Mouse (Mus musculus) spleen, adult 2 months (tissue): ENCODE measurements at regions not wholly inside any gene's neighbourhood (a gene's known extent, or its start where the extent isn't known, plus 50 kb on each side); places are given as distances from the start of the nearest gene placed in this dataset.

Source experiments
- DNase-seq, 2 experiments: peaks; one replicate each; pipeline versions ENCODE4 v3.0.0 to v3.0.0-alpha.2; 2012 to 2021; ENCODE audit warnings: low spot score in 2 of 2, low read depth in 1 of 2
- H3K27ac ChIP-seq: fragments of 200-500 bp; 2 replicates; pipeline ENCODE4 v1.5.1; 2012; ENCODE audit warnings: low read length, inconsistent platforms; ENCODE audit not compliant: insufficient read depth
- H3K27me3 ChIP-seq: fragments of 200-500 bp; 2 replicates; pipeline ENCODE4 v1.6.1; 2012; ENCODE audit warnings: mild to moderate bottlenecking, moderate library complexity, low read length, inconsistent platforms; ENCODE audit not compliant: control insufficient read depth, insufficient read depth
- H3K36me3 ChIP-seq: fragments of 200-500 bp; 2 replicates; pipeline ENCODE4 v1.6.1; 2012; ENCODE audit warnings: mild to moderate bottlenecking, low read length, inconsistent platforms; ENCODE audit not compliant: control insufficient read depth, insufficient read depth
- H3K4me1 ChIP-seq: fragments of 200-500 bp; 2 replicates; pipeline ENCODE4 v1.6.1; 2011; ENCODE audit warnings: inconsistent platforms; ENCODE audit not compliant: control insufficient read depth, insufficient read depth, insufficient read length
- H3K4me3 ChIP-seq: fragments of 200-500 bp; 2 replicates; pipeline ENCODE4 v1.5.1; 2011; ENCODE audit warnings: mild to moderate bottlenecking, inconsistent platforms; ENCODE audit not compliant: insufficient read depth, insufficient read length; ENCODE audit errors: extremely low read depth
- CTCF ChIP-seq: fragments of 200-500 bp; IDR thresholded peaks from 2 replicates; pipeline ENCODE4 v1.5.1; 2011; ENCODE audit warnings: mild to moderate bottlenecking, inconsistent platforms; ENCODE audit not compliant: insufficient read depth, insufficient read length, insufficient replicate concordance; ENCODE audit errors: extremely low read depth
- POLR2A ChIP-seq: fragments of 200-500 bp; IDR thresholded peaks from 2 replicates; pipeline ENCODE4 v1.6.1; 2011; ENCODE audit warnings: low read depth, low read length, inconsistent platforms
- WGBS: fragments of 180-500 bp; shearing (Covaris S2); methylation state at CpG from one replicate; pipeline ENCODE4 v1.1.7; 2018; 5-methylcytosine and 5-hydroxymethylcytosine counted together

GRCm38 (mm10) chrX:99291965-99292364, 156.0 kb downstream of the Efnb1 start:
- Histone ChIP-seq H3K27me3 (no peaks in the 10 kb centered on the region), H3K36me3 (no peaks in the 10 kb centered on the region), H3K4me1 (no peaks in the 10 kb centered on the region), H3K27ac (no peak overlapping the region), H3K4me3 (no peak overlapping the region)
- TF ChIP-seq CTCF (no peak), POLR2A (no peak)
- no peak for DNase-seq
- WGBS: 78% methylated on average over 5 of the region's 5 CpGs

GRCm38 (mm10) chrX:99291423-99291963, 155.6 kb downstream of the Efnb1 start:
- Histone ChIP-seq H3K27me3 (no peaks in the 10 kb centered on the region), H3K36me3 (no peaks in the 10 kb centered on the region), H3K4me3 (no peak overlapping the region), H3K4me1 (no peaks in the 10 kb centered on the region), H3K27ac (no peak overlapping the region)
- DNase-seq: no peak
- no peak for TF ChIP-seq POLR2A
- no peak for TF ChIP-seq CTCF
- 82% methylated on average over 8 of the region's 10 CpGs for WGBS

DNA sequence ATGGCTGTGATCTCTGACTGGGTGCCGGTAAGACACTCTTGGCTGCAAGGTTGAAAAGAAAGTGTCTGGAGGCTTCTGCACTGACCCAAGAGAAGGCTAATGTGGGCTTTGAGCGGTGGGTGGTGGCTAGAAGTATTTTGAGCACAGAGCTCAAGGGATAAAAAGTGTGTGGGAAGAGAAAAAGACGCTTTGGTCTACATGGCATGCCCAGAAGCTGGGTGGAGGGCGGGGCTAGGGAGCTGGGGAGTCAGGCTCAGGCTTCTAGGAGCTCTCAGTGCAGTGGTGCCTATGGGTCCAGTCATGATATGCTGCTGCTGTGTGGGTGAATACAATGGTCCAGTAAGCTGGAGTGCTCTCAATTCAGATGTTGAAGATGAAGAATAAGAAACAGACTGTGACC, 152.1 kb downstream of the Efnb1 start:
- no peak overlapping the region for H3K4me3 ChIP-seq
- H3K27ac ChIP-seq: no peak overlapping the region
- no peaks in the 10 kb centered on the region for H3K4me1 ChIP-seq
- no peaks in the 10 kb centered on the region for H3K27me3 ChIP-seq
- H3K36me3 ChIP-seq: no peaks in the 10 kb centered on the region
- TF ChIP-seq POLR2A (no peak), CTCF (no peak)
- WGBS: 81% methylated on average over 4 of the region's 4 CpGs
- no peak for DNase-seq

DNA sequence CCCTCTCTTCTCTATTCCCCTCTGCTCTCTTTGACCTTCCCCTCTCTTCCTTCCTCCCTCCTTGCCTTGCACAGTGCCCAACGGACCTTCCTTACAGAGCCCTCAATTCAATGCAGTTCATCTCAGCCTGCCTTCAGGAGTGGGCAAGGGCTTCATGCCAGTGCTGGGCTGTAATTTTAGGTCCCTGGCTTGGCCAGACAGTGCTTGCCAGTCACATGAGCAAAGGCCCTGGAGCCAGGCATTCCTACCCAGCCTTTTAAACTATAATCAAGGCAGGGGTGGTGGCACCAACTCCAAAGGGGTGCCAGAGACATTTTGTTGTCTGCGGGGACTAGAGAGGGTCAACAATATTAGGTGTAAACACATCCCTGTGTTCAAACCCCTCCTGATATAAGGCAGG, 150.9 kb downstream of the Efnb1 start:
- WGBS: 70% methylated on average over 2 of the region's 2 CpGs
- no peak for TF ChIP-seq CTCF
- no peak for TF ChIP-seq POLR2A
- H3K27ac ChIP-seq: no peak overlapping the region
- no peaks in the 10 kb centered on the region for H3K36me3 ChIP-seq
- H3K27me3 ChIP-seq: no peaks in the 10 kb centered on the region
- no peaks in the 10 kb centered on the region for H3K4me1 ChIP-seq
- H3K4me3 ChIP-seq: no peak overlapping the region
- no peak for DNase-seq

- DNase-seq: no peak
- WGBS: 65% methylated on average over 9 of the region's 9 CpGs
- no peaks in the 10 kb centered on the region for H3K27me3 ChIP-seq
- no peak overlapping the region for H3K4me3 ChIP-seq
- no peak for TF ChIP-seq CTCF
- no peak for TF ChIP-seq POLR2A
- H3K36me3 ChIP-seq: no peaks in the 10 kb centered on the region
- no peak overlapping the region for H3K27ac ChIP-seq
- no peaks in the 10 kb centered on the region for H3K4me1 ChIP-seq
These were observed 149.7 kb downstream of the Efnb1 start for GRCm38 (mm10) chrX:99285611-99286010.

GRCm38 (mm10) chrX:99280991-99281390, 145.1 kb downstream of the Efnb1 start:
- no peak overlapping the region for H3K4me3 ChIP-seq
- no peak for TF ChIP-seq CTCF
- no peak for TF ChIP-seq POLR2A
- no peak overlapping the region for H3K27ac ChIP-seq
- no peaks in the 10 kb centered on the region for H3K36me3 ChIP-seq
- 85% methylated on average over 5 of the region's 5 CpGs for WGBS
- DNase-seq: no peak
- H3K4me1 ChIP-seq: no peaks in the 10 kb centered on the region
- H3K27me3 ChIP-seq: no peaks in the 10 kb centered on the region

- no peaks in the 10 kb centered on the region for H3K4me1 ChIP-seq
- H3K4me3 ChIP-seq: no peak overlapping the region
- TF ChIP-seq POLR2A (no peak), CTCF (no peak)
- H3K36me3 ChIP-seq: no peaks in the 10 kb centered on the region
- no peak for DNase-seq
- WGBS: 82% methylated on average over 5 of the region's 5 CpGs
- H3K27ac ChIP-seq: no peak overlapping the region
- no peaks in the 10 kb centered on the region for H3K27me3 ChIP-seq
These were observed 144.6 kb downstream of the Efnb1 start for GRCm38 (mm10) chrX:99280543-99280942.
